Mouse (Mus musculus) lung, embryonic 15.5 days (tissue): ENCODE results near the gene Dmd. TPM values are rescaled to one million over a fixed set of nuclear protein-coding genes. Genes with fewer than 3 reads are reported as not detected.

ENCODE experiments used
- ATAC-seq: fragments of 200-750 bp; cut with Nextera tagmentation; 2 replicates; pipeline ENCODE4 v1.8.0; 2017; ENCODE audit warnings: moderate number of reproducible peaks, borderline replicate concordance; ENCODE audit not compliant: low FRiP score, low TSS enrichment; ENCODE audit errors: extremely low read depth
- H3K27ac ChIP-seq: fragments of 300-500 bp; sonication (generic); 2 replicates; pipeline ENCODE4 v1.5.1; 2015; ENCODE audit warnings: moderate library complexity, mild to moderate bottlenecking, inconsistent platforms
- H3K27me3 ChIP-seq: fragments of 300-500 bp; sonication (generic); 2 replicates; pipeline ENCODE4 v1.6.1; 2015; ENCODE audit warnings: inconsistent platforms
- H3K36me3 ChIP-seq: fragments of 300-500 bp; sonication (generic); 2 replicates; pipeline ENCODE4 v1.6.1; 2015; ENCODE audit warnings: inconsistent platforms
- H3K4me1 ChIP-seq: fragments of 300-500 bp; sonication (generic); 2 replicates; pipeline ENCODE4 v1.6.1; 2015; ENCODE audit warnings: inconsistent platforms
- H3K4me2 ChIP-seq: fragments of 300-500 bp; sonication (generic); 2 replicates; pipeline ENCODE4 v1.6.1; 2015; ENCODE audit warnings: inconsistent platforms, mild to moderate bottlenecking, moderate library complexity
- H3K4me3 ChIP-seq: fragments of 300-500 bp; sonication (generic); 2 replicates; pipeline ENCODE4 v1.5.1; 2015; ENCODE audit warnings: mild to moderate bottlenecking, inconsistent platforms
- H3K9ac ChIP-seq: fragments of 300-500 bp; sonication (generic); 2 replicates; pipeline ENCODE4 v1.6.1; 2015; ENCODE audit warnings: inconsistent platforms
- H3K9me3 ChIP-seq: fragments of 300-500 bp; sonication (generic); 2 replicates; pipeline ENCODE4 v1.6.1; 2016; ENCODE audit warnings: inconsistent platforms
- WGBS: fragments of 180-500 bp; shearing (Covaris S2); methylation state at CpG from one replicate; pipeline ENCODE4 v1.1.7; 2015; 5-methylcytosine and 5-hydroxymethylcytosine counted together
- polyA plus RNA-seq: library from polyadenylated mRNA; unstranded; fragments of >200 nt; fragmentation: Nextera tagmentation; extraction: Ambion mirVana; gene quantifications from 2 replicates; pipeline ENCODE4 v1.2.1, GENCODE M21; 2015

The Dmd gene
- polyA plus RNA-seq, 1 experiment from 2014 or later, result 28.1 TPM

DNA sequence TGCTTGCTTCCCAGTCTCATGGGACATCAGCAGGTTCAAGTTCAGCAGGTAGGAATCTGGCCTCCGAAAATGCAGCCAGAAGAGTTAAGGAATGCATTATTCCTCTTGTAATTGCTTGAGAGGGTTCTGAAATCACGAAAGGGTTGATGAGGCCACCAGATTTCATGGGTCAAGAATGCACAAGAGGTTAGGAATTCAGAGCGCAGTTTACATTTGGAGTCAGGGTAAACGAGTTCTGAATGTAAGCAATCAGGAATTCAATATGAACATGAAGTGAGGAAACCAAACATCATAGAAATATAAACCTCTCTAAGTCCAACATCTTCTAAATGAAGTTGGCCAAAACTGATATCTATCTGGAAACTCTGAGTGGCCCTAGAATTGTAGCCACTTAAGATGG lies 1924.4 kb downstream of the Dmd start:
- no peaks in the 10 kb centered on the region for H3K4me1 ChIP-seq
- WGBS, result 39% methylated on average over 4 of the region's 4 CpGs
- H3K9ac ChIP-seq, result no peak overlapping the region
- ATAC-seq, result no peak
- H3K4me3 ChIP-seq, result no peak overlapping the region
- no peaks in the 10 kb centered on the region for H3K9me3 ChIP-seq
- no peaks in the 10 kb centered on the region for H3K36me3 ChIP-seq
- H3K27ac ChIP-seq, result no peak overlapping the region
- no peaks in the 10 kb centered on the region for H3K27me3 ChIP-seq
- H3K4me2 ChIP-seq, result no peak overlapping the region

DNA sequence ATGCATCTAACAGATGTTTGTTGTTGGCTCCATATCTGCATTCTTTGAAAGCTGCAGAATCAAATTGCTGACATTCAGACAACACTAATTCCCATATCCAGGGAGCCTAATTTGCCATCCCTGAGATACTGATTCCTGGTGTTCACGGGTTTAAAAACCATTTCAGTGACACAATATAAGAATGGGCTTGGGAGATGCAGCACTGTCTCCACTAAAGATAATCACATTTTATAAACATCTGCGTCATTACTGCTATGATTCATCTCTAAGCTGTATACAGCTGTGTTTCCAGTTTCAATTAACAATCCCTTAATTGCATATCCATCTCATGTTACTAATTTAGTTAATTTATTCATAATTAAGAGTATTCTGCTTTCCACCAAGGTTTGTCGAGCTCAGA lies 1929.5 kb downstream of the Dmd start:
- Histone ChIP-seq H3K4me3 (no peak overlapping the region), H3K27ac (no peak overlapping the region), H3K27me3 (no peaks in the 10 kb centered on the region), H3K9ac (no peak overlapping the region), H3K9me3 (no peaks in the 10 kb centered on the region), H3K4me1 (no peaks in the 10 kb centered on the region), H3K36me3 (no peaks in the 10 kb centered on the region), H3K4me2 (no peak overlapping the region)
- ATAC-seq, result no peak
- WGBS, result 51% methylated on average over 3 of the region's 3 CpGs

DNA sequence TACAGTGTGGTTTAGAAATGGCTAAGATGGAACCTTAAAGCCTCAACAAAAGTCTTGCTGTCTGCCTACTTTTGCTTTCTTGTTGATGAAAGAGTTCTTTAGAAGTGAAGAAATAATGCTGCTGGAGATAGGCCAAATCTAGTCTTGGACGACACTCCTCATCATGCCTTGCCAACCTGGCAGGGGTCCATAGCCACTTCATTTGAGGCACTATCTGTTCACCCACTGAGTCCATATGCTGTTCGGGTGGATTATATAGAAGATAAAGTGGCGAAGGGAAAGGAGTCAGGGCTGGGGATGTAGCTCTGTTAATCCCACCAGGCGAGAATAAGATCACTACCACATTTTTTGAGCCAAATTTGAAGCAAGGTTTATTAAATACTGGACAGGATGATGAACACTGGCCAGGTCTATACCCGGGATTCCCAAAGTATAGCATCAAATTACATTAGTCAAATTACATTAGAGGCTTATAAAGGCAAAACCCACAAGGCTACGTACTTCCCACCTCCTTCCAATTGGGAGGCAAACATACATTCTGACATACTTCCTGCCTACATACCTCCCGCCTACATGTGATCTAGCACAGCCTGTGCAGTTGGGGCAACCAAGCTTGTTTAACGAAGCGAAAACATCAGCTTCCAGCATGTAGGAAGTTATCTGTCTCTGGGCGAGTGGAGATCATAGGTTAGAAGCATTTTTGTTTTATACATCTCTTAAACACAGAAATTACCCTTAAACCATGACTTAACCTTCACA lies 1984.2 kb downstream of the Dmd start:
- Histone ChIP-seq H3K9me3 (no peaks in the 10 kb centered on the region), H3K4me1 (no peaks in the 10 kb centered on the region), H3K4me2 (no peak overlapping the region), H3K27ac (no peak overlapping the region), H3K36me3 (no peaks in the 10 kb centered on the region), H3K9ac (no peak overlapping the region), H3K27me3 (no peaks in the 10 kb centered on the region), H3K4me3 (no peak overlapping the region)
- WGBS, result 66% methylated on average over 10 of the region's 10 CpGs
- ATAC-seq, result peak; percentile 31; the same call in 1 of the 2 replicates

DNA sequence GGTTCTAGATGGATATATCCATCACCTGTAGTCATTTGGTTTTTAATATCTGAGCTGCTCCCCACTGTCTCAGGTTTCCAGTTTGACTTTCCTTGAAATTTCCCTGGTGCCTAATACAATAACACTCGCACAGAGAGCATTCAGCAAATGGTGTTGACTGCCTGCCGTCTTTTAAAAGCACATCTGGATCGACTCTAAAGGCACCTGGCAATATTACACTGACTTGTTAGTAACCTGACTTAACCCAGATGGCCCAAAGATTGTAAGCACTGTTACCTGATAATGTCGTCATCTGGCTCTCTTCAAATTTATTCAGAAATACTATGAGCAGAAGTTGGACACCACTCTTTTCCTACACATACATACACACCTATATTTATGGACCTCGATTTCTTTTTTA lies 2011.9 kb downstream of the Dmd start:
- no peaks in the 10 kb centered on the region for H3K27me3 ChIP-seq
- H3K9me3 ChIP-seq, result no peaks in the 10 kb centered on the region
- 34% methylated on average over 5 of the region's 5 CpGs for WGBS
- no peak for ATAC-seq
- H3K27ac ChIP-seq, result no peak overlapping the region
- no peak overlapping the region for H3K4me3 ChIP-seq
- no peak overlapping the region for H3K4me2 ChIP-seq
- H3K36me3 ChIP-seq, result no peaks in the 10 kb centered on the region
- H3K4me1 ChIP-seq, result no peaks in the 10 kb centered on the region
- H3K9ac ChIP-seq, result no peak overlapping the region

DNA sequence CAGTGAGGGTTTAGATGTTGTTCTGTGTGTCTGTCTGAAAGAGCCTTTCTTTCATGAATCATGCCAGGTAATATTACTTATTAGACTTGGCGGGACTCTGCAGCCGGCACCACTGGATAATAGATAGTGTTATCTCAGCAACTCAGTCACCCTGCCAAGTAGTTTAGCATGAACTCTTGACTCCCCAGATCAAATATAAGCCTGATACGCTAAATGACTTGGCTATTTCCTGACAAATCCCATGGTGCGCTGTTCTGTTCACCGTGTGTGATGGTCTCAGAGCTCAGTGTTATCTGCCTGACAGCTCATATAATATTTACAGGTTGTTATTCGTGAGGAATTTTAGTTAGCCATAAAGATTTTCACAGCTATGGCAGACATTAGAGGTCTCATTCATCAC lies 2012.3 kb downstream of the Dmd start:
- Histone ChIP-seq H3K36me3 (no peaks in the 10 kb centered on the region), H3K9me3 (no peaks in the 10 kb centered on the region), H3K4me3 (no peak overlapping the region), H3K27me3 (no peaks in the 10 kb centered on the region), H3K27ac (no peak overlapping the region), H3K4me1 (no peaks in the 10 kb centered on the region), H3K4me2 (no peak overlapping the region), H3K9ac (no peak overlapping the region)
- WGBS, result 30% methylated on average over 6 of the region's 6 CpGs
- ATAC-seq, result no peak

DNA sequence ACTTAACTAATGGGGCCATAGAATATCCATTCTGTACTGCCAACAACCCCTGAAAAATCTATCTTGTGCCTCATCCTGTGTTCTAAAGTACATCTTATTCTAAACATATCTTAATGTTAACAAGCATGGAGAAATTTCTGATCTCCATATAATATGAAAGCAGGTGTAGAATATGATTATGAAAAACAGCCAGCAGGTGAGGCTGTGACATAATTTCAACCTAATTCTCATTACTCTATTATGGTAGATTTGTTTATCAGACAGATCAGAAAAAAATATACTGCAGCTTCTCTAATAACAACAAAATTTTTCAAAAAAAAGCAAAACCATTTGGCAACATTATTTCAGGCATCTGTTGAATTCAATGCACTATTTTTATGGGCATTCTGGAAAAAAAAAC lies 2059.6 kb downstream of the Dmd start:
- Histone ChIP-seq H3K36me3 (no peaks in the 10 kb centered on the region), H3K4me1 (no peaks in the 10 kb centered on the region), H3K9ac (no peak overlapping the region), H3K4me3 (no peak overlapping the region), H3K27ac (no peak overlapping the region), H3K4me2 (no peak overlapping the region), H3K9me3 (no peaks in the 10 kb centered on the region), H3K27me3 (no peaks in the 10 kb centered on the region)
- no peak for ATAC-seq

DNA sequence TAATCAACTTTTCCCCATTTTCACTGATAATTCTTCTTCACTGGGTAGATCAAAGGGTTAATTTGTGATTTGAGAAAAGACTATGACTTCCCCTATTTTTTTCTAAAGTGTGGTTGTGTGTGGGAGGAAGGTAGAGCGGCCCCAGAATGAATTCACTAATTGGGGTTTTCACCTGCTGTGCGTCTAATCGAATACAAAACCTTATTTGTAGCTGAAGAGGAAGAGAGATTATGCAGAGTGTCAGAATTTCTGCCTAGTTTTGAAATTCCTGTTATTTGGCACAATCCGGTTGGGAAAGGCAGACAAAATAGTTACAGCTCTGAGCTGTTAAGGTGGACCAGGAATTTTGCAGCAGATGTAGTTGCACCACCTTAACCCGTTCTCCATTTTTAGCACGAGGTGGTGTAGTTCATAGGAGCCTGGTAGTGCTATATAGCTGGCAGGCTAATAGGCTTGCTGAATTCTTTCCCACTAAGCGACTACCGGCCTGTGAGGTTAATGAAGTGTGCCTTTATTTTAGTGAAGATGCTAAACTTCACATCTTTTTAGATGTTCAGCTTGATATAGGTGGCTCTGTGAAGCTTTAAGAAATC lies 2092.9 kb downstream of the Dmd start:
- Histone ChIP-seq H3K9ac (no peak overlapping the region), H3K9me3 (no peaks in the 10 kb centered on the region), H3K4me2 (no peak overlapping the region), H3K4me1 (no peaks in the 10 kb centered on the region), H3K36me3 (no peaks in the 10 kb centered on the region), H3K27ac (no peak overlapping the region), H3K27me3 (no peaks in the 10 kb centered on the region), H3K4me3 (no peak overlapping the region)
- 57% methylated on average over 8 of the region's 8 CpGs for WGBS
- ATAC-seq, result no peak

DNA sequence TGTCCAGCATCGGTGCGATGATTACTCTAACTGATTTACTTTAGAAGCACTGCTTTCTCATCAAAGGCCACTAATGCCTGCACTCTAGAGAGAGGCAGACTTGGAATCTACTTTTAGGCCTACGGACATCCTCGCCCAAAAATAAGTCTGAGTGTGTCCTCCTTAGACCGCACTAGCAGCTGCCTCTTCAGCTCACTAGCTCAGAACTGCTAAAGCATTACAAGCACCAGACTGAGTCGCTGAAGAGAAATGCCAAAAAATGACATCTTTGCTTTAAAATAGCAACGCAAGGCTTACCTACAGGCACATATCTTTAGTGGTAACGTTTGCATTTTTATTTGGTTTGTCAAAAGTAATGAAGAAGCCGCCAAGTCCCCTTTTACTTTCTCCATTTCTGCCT lies 2098.0 kb downstream of the Dmd start:
- ATAC-seq, result no peak
- no peak overlapping the region for H3K27ac ChIP-seq
- no peaks in the 10 kb centered on the region for H3K27me3 ChIP-seq

DNA sequence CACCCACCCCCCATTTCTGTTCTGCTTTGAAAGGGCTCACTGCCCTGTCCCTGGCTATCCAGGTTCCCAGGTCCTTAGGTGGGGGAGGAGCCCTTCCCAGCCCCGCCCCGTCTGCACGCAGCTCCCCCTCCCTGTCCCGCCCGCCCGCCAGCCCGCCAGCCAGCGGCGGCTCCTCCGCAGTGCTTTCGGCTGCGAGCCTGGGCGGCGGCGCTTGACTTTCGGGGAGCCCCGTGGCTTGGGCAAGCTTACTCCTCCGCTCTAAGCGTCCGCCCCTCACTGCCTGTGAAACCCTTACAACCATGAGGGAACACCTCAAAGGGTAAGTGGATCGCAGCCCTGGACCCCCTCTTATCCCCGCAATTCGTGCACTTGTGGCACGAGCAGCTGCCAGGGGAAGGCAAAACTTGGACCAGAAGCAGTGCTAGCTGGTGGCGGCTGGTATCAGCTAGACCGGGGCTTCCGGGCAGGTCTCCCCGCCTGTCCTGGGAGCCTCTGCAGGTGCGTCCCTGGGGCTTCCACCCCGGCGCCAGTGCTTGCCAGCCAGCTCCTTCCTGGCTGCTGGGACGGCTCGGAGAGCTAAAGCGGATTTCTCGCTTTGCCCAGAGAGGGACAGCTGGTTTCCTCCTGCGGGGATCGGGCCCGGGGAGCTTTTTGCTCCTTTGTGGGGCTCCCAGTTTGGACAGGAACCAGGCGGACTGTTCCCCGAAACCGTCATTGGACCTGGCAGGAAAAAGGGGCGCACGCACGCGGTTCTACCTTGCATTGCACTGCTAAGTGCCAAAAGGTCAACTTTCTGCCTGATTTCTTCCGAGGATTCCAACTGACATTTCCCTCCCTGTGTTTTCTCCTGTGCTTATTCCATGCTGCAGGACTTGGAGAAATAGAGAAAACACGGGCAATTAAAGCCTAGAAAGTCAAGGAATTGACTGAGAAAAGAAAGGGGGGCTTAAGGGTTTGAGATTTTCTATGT lies 2099.8 kb downstream of the Dmd start:
- no peaks in the 10 kb centered on the region for H3K27me3 ChIP-seq
- no peaks in the 10 kb centered on the region for H3K9me3 ChIP-seq
- H3K27ac ChIP-seq, result peak overlapping the region; percentile 69
- peak overlapping the region; percentile 63 for H3K4me2 ChIP-seq
- 13% methylated on average over 43 of the region's 47 CpGs for WGBS
- no peaks in the 10 kb centered on the region for H3K36me3 ChIP-seq
- peak overlapping the region; percentile 56 for H3K4me3 ChIP-seq
- H3K9ac ChIP-seq, result peak overlapping the region; percentile 58
- ATAC-seq, result peak; percentile 92
- no peaks in the 10 kb centered on the region for H3K4me1 ChIP-seq

More for the DNA sequence above, 2098.0 kb downstream of the Dmd start:
- no peaks in the 10 kb centered on the region for H3K4me1 ChIP-seq
- H3K36me3 ChIP-seq, result no peaks in the 10 kb centered on the region
- H3K4me3 ChIP-seq, result no peak overlapping the region
- H3K4me2 ChIP-seq, result no peak overlapping the region
- 85% methylated on average over 9 of the region's 9 CpGs for WGBS
- H3K9ac ChIP-seq, result no peak overlapping the region
- H3K9me3 ChIP-seq, result no peaks in the 10 kb centered on the region

DNA sequence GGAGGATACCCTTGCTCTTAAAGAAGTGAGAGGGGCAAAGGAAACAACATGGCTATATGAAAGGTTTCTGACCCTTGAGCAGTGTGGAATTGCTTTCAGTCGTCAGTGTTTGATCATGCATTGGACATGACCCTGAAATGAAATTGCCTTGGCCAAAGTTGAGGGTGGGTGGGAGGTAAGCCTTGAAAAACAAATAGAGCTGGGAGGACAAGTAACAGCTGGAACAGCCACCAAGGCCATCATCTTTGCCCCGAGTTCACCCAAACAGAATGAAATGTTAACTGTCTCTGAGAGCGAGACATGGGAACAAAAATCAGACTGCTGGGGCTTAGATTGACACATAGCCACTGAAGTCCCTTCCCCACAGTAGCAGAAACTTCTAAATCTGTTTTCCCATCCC lies 2100.9 kb downstream of the Dmd start:
- no peaks in the 10 kb centered on the region for H3K36me3 ChIP-seq
- WGBS, result 33% methylated on average over 3 of the region's 3 CpGs
- peak overlapping the region; percentile 63 for H3K4me2 ChIP-seq
- ATAC-seq, result no peak
- H3K27ac ChIP-seq, result no peak overlapping the region
- H3K9me3 ChIP-seq, result no peaks in the 10 kb centered on the region
- H3K9ac ChIP-seq, result no peak overlapping the region
- peak overlapping the region; percentile 56 for H3K4me3 ChIP-seq
- H3K27me3 ChIP-seq, result no peaks in the 10 kb centered on the region
- no peaks in the 10 kb centered on the region for H3K4me1 ChIP-seq

DNA sequence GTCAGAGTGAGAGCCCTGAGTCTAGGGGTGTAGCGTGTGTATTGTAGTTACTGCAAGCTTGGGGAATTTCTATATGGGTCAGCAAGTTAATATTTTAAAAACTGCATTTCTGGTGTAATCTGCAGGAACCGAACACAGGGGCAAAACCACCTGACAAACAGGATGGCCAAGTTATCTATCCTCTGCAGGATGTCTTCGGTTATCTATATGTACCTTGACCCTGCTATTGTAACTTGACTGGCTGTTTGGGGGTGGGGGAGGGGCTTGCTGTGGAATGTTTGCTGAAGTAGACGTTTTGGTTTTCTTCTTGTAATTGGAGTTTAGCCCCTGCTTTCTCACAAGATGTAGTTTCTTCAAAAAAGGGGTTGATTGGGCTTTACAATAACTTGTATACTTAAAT lies 2124.9 kb downstream of the Dmd start:
- H3K4me1 ChIP-seq, result no peaks in the 10 kb centered on the region
- WGBS, result 47% methylated on average over 4 of the region's 4 CpGs
- ATAC-seq, result no peak

DNA sequence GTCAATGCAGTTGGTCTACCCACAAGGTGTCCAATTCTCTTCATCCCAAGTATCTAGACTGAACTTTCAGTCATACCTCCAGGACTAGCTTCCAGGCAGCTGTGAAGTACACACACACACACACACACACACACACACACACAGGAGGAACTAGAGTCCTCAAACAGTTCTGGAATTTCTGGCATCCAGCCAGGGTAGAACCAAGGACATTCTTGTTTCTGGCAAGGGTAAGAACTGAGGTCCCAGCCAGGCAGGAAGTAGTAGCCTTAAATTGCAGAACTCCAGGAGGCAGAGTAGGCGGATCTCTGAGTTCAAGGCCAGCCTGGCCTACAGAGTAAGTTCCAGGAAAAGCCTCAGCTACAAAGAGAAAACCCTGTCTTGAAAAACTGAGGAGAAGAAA lies 2128.2 kb downstream of the Dmd start:
- Histone ChIP-seq H3K27me3 (no peaks in the 10 kb centered on the region), H3K4me1 (no peaks in the 10 kb centered on the region), H3K4me2 (no peak overlapping the region), H3K9me3 (no peaks in the 10 kb centered on the region), H3K36me3 (no peaks in the 10 kb centered on the region), H3K9ac (no peak overlapping the region), H3K4me3 (no peak overlapping the region), H3K27ac (no peak overlapping the region)
- 47% methylated on average over 1 of the region's 1 CpGs for WGBS
- no peak for ATAC-seq

More for the DNA sequence above, 2124.9 kb downstream of the Dmd start:
- Histone ChIP-seq H3K27ac (no peak overlapping the region), H3K4me2 (no peak overlapping the region), H3K4me3 (no peak overlapping the region), H3K9me3 (no peaks in the 10 kb centered on the region), H3K9ac (no peak overlapping the region), H3K27me3 (no peaks in the 10 kb centered on the region), H3K36me3 (no peaks in the 10 kb centered on the region)
